Mouse (Mus musculus) MEL (cell line): ENCODE data around the gene Arhgap30. TPM values are rescaled to one million over a fixed set of nuclear protein-coding genes. Genes with fewer than 3 reads are reported as not detected.

Source experiments
- DNase-seq: peaks from one replicate; pipeline ENCODE4 v3.0.0; 2011; ENCODE audit warnings: low read depth, low spot score
- H3K27ac ChIP-seq: 2 replicates; pipeline ENCODE4 v1.5.1; 2012; ENCODE audit warnings: low read depth, mild to moderate bottlenecking, control low read depth, low read length, moderate library complexity; ENCODE audit not compliant: control insufficient read depth
- H3K27me3 ChIP-seq, 2 experiments: fragments of 150-350 bp in 1 of 2; sonication (generic) in 1 of 2; 2 replicates each; pipeline ENCODE4 v1.6.1; 2012; ENCODE audit warnings: low read length in 2 of 2, mild to moderate bottlenecking in 2 of 2, improper control_type of control experiment in 1 of 2, moderate library complexity in 1 of 2; ENCODE audit not compliant: insufficient read depth in 2 of 2, control insufficient read depth in 1 of 2
- H3K36me3 ChIP-seq, 2 experiments: 2 replicates each; pipeline ENCODE4 v1.6.1; 2012 to 2014; ENCODE audit warnings: low read length in 2 of 2, improper control_type of control experiment in 1 of 2, inconsistent platforms in 1 of 2, mild to moderate bottlenecking in 1 of 2; ENCODE audit not compliant: insufficient read depth in 2 of 2, control insufficient read depth in 1 of 2
- H3K4me1 ChIP-seq, 2 experiments: fragments of 150-350 bp in 1 of 2; sonication (generic) in 1 of 2; 2 replicates each; pipeline ENCODE4 v1.6.1; 2012; ENCODE audit warnings: low read length in 2 of 2, improper control_type of control experiment in 1 of 2, mild to moderate bottlenecking in 1 of 2; ENCODE audit not compliant: insufficient read depth in 2 of 2, control insufficient read depth in 1 of 2
- H3K4me3 ChIP-seq, 2 experiments: fragments of 150-350 bp in 1 of 2; sonication (generic) in 1 of 2; 2 replicates each; pipeline ENCODE4 v1.5.1; 2012; ENCODE audit warnings: low read depth in 2 of 2, low read length in 2 of 2, mild to moderate bottlenecking in 2 of 2, moderate library complexity in 2 of 2, control low read depth in 1 of 2, improper control_type of control experiment in 1 of 2; ENCODE audit not compliant: control insufficient read depth in 1 of 2, insufficient read depth in 1 of 2
- H3K79me2 ChIP-seq: 2 replicates; pipeline ENCODE4 v1.6.1; 2012; ENCODE audit warnings: mild to moderate bottlenecking, low read length, moderate library complexity; ENCODE audit not compliant: control insufficient read depth, poor library complexity, insufficient read depth
- H3K9ac ChIP-seq: 2 replicates; pipeline ENCODE4 v1.6.1; 2012; ENCODE audit warnings: low read depth, mild to moderate bottlenecking, control low read depth, low read length, moderate library complexity; ENCODE audit not compliant: control insufficient read depth, poor library complexity, severe bottlenecking
- H3K9me3 ChIP-seq: fragments of 150-350 bp; sonication (generic); replicated peaks from 2 replicates; pipeline ENCODE4 v1.6.1; 2012; ENCODE audit warnings: mild to moderate bottlenecking, low read length, improper control_type of control experiment, moderate library complexity; ENCODE audit not compliant: insufficient read depth
- BHLHE40 ChIP-seq: IDR thresholded peaks from 2 replicates; pipeline ENCODE4 v1.6.1; 2012; ENCODE audit warnings: low read depth, mild to moderate bottlenecking, inconsistent platforms, low read length, improper control_type of control experiment, borderline replicate concordance
- CTCF ChIP-seq, 3 experiments: IDR thresholded peaks in 2 of 3; conservative IDR thresholded peaks in 1 of 3; 2 replicates each; pipeline ENCODE4 v1.5.1; 2011 to 2012; ENCODE audit warnings: low read length in 3 of 3, low read depth in 2 of 3, mild to moderate bottlenecking in 2 of 3, improper control_type of control experiment in 1 of 3, inconsistent platforms in 1 of 3, mixed read lengths in 1 of 3, moderate library complexity in 1 of 3; ENCODE audit not compliant: control insufficient read depth in 1 of 3, insufficient read depth in 1 of 3, poor library complexity in 1 of 3, severe bottlenecking in 1 of 3
- E2F4 ChIP-seq: IDR thresholded peaks from 2 replicates; pipeline ENCODE4 v1.6.1; 2011; ENCODE audit warnings: low read depth, low read length, improper control_type of control experiment, borderline replicate concordance
- MAX ChIP-seq: IDR thresholded peaks from 2 replicates; pipeline ENCODE4 v1.6.1; 2011; ENCODE audit warnings: low read length, improper control_type of control experiment
- MYB ChIP-seq: IDR thresholded peaks from 2 replicates; pipeline ENCODE4 v1.6.1; 2011; ENCODE audit warnings: mild to moderate bottlenecking, low read depth, low read length, improper control_type of control experiment
- MYC ChIP-seq: IDR thresholded peaks from 2 replicates; pipeline ENCODE4 v1.6.1; 2011; ENCODE audit warnings: low read depth, mild to moderate bottlenecking, low read length, improper control_type of control experiment, moderate library complexity
- RAD21 ChIP-seq: IDR thresholded peaks from 2 replicates; pipeline ENCODE4 v1.6.1; 2011; ENCODE audit warnings: mild to moderate bottlenecking, low read depth, low read length, improper control_type of control experiment
- SMC3 ChIP-seq: IDR thresholded peaks from 2 replicates; pipeline ENCODE4 v1.6.1; 2011; ENCODE audit warnings: low read depth, low read length, improper control_type of control experiment
- TCF12 ChIP-seq: IDR thresholded peaks from 2 replicates; pipeline ENCODE4 v1.6.1; 2014; ENCODE audit warnings: low read depth, mild to moderate bottlenecking, inconsistent platforms, low read length, improper control_type of control experiment, moderate library complexity
- USF1 ChIP-seq: IDR thresholded peaks from 2 replicates; pipeline ENCODE4 v1.6.1; 2014; ENCODE audit warnings: low read depth, mild to moderate bottlenecking, inconsistent platforms, low read length, improper control_type of control experiment, moderate library complexity
- ZNF384 ChIP-seq: IDR thresholded peaks from 2 replicates; pipeline ENCODE4 v1.6.1; 2012; ENCODE audit warnings: low read depth, mild to moderate bottlenecking, inconsistent platforms, low read length, improper control_type of control experiment
- polyA plus RNA-seq, 2 experiments: library from polyadenylated mRNA; stranded (reverse) in 1 of 2; unstranded in 1 of 2; fragments of >175 nt in 1 of 2; fragments of >200 nt in 1 of 2; gene quantifications; 2 replicates each; pipeline versions ENCODE4 v1.2.1 to v1.2.4; 2012; ENCODE audit warnings: low replicate concordance in 2 of 2, low read depth in 1 of 2; ENCODE audit not compliant: insufficient read length in 2 of 2, insufficient read depth in 1 of 2, missing spikeins in 1 of 2
- total RNA-seq: library from RNA; depleted of rRNA; stranded (reverse); fragments of 300-350 nt; gene quantifications from 2 replicates; pipeline ENCODE4 v1.2.3, GENCODE M21; 2012

The Arhgap30 gene
- total and polyA plus RNA-seq, 3 experiments: 31.0 to 41.2 TPM; not detected in 1

- TF ChIP-seq MYB: no peak
- no peak for TF ChIP-seq MAX
- peaks cover 2 to 25% of the 10 kb centered on the region in 2 experiments; a peak in 3 of 4 replicates for H3K4me1 ChIP-seq
Measured at GRCm38 (mm10) chr1:171378298-171378697, 10.5 kb upstream of the Arhgap30 start.

GRCm38 (mm10) chr1:171379935-171380599 lies 8.7 kb upstream of the Arhgap30 start:
- H3K36me3 ChIP-seq: peaks cover 0 to 3% of the 10 kb centered on the region in 2 experiments; a peak in 1 of 4 replicates
- TF ChIP-seq RAD21 (peak; percentile 17), CTCF (IDR thresholded peaks at IDR 0.05 in 2 of 3, conservative IDR thresholded peaks at IDR 0.05 in 1 of 3; ENCODE audit: control insufficient read depth in 1 of 3, insufficient read depth in 1 of 3, low read depth in 2 of 3, low read length in 3 of 3, poor library complexity in 1 of 3, severe bottlenecking in 1 of 3) (peak; percentile 58 to 84 (median 75)), BHLHE40 (no peak), SMC3 (peak; percentile 56)
- TF ChIP-seq, all 39 proteins: peak for 3
- Histone ChIP-seq H3K27ac (no peak overlapping the region), H3K27me3 (no peaks in the 10 kb centered on the region), H3K9me3 (no peaks in the 10 kb centered on the region), H3K4me1 (peaks cover 0 to 22% of the 10 kb centered on the region in 2 experiments; a peak in 2 of 4 replicates), H3K4me3 (peak overlapping the region; percentile 28 to 42), H3K9ac (peak overlapping the region; percentile 33; the same call in 1 of the 2 replicates), H3K79me2 (no peaks in the 10 kb centered on the region)
- peak; percentile 80 for DNase-seq

More at GRCm38 (mm10) chr1:171378298-171378697, 10.5 kb upstream of the Arhgap30 start:
- Histone ChIP-seq H3K9me3 (no peaks in the 10 kb centered on the region), H3K4me3 (no peak overlapping the region), H3K27ac (no peak overlapping the region), H3K79me2 (no peaks in the 10 kb centered on the region), H3K9ac (no peak overlapping the region), H3K27me3 (no peaks in the 10 kb centered on the region), H3K36me3 (peaks cover 0 to 6% of the 10 kb centered on the region in 2 experiments; a peak in 2 of 4 replicates)
- no peak for DNase-seq

GRCm38 (mm10) chr1:171382096-171382620 lies 6.6 kb upstream of the Arhgap30 start:
- H3K27me3 ChIP-seq: no peaks in the 10 kb centered on the region
- TF ChIP-seq USF1 (no peak), CTCF (IDR thresholded peaks at IDR 0.05 in 2 of 3, conservative IDR thresholded peaks at IDR 0.05 in 1 of 3; ENCODE audit: control insufficient read depth in 1 of 3, insufficient read depth in 1 of 3, low read depth in 2 of 3, low read length in 3 of 3, poor library complexity in 1 of 3, severe bottlenecking in 1 of 3) (peak in 1 of 3 experiments; percentile 11; a peak in 1 of 6 replicates), E2F4 (no peak), MYC (no peak), TCF12 (no peak), SMC3 (no peak), ZNF384 (peak; percentile 65)
- TF ChIP-seq, all 39 proteins: peak for 2
- Histone ChIP-seq H3K4me1 (peaks cover 0 to 22% of the 10 kb centered on the region in 2 experiments; a peak in 2 of 4 replicates), H3K9ac (no peak overlapping the region), H3K79me2 (no peaks in the 10 kb centered on the region), H3K4me3 (no peak overlapping the region), H3K36me3 (peaks cover 0 to 3% of the 10 kb centered on the region in 2 experiments; a peak in 1 of 4 replicates), H3K9me3 (no peaks in the 10 kb centered on the region), H3K27ac (no peak overlapping the region)
- DNase-seq: peak; percentile 55
